Mouse (Mus musculus) cerebellum, adult 9-10 months (tissue): Measurements from ENCODE around the gene Exoc5.

Experiments used
- DNase-seq: peaks from one replicate; pipeline ENCODE4 v3.0.0; 2022

The Exoc5 gene

GRCm38 (mm10) chr14:49001655-49002054 is 64.8 kb downstream of the Exoc5 start:
- no peak for DNase-seq

- DNase-seq = no peak
These were observed 67.7 kb downstream of the Exoc5 start for GRCm38 (mm10) chr14:48998795-48999194.

GRCm38 (mm10) chr14:48993861-48994260 is 72.6 kb downstream of the Exoc5 start:
- no peak for DNase-seq

GRCm38 (mm10) chr14:48992070-48992580 is 74.3 kb downstream of the Exoc5 start:
- no peak for DNase-seq

- DNase-seq = no peak
These were observed 75.3 kb downstream of the Exoc5 start for GRCm38 (mm10) chr14:48991144-48991522.

GRCm38 (mm10) chr14:48990471-48991143 is 75.8 kb downstream of the Exoc5 start:
- peak; percentile 77 for DNase-seq

GRCm38 (mm10) chr14:48989831-48990230 is 76.6 kb downstream of the Exoc5 start:
- DNase-seq = no peak

- DNase-seq = no peak
These were observed 80.2 kb downstream of the Exoc5 start for GRCm38 (mm10) chr14:48986231-48986630.

GRCm38 (mm10) chr14:48985673-48986072 is 80.8 kb downstream of the Exoc5 start:
- DNase-seq = peak; percentile 71

- no peak for DNase-seq
These were observed 87.5 kb downstream of the Exoc5 start for GRCm38 (mm10) chr14:48978971-48979388.

GRCm38 (mm10) chr14:48971546-48971945 is 94.9 kb downstream of the Exoc5 start:
- DNase-seq = no peak

- DNase-seq = no peak
These were observed 97.8 kb downstream of the Exoc5 start for GRCm38 (mm10) chr14:48968670-48969069.
